Mouse (Mus musculus) olfactory bulb, adult 2 months (tissue): ENCODE results near the gene Fam163b. TPM values are rescaled to one million over a fixed set of nuclear protein-coding genes. Genes with fewer than 3 reads are reported as not detected.

Source experiments
- H3K27ac ChIP-seq: fragments of 200-500 bp; 2 replicates; pipeline ENCODE4 v1.5.1; 2012; ENCODE audit warnings: low read depth, low read length; ENCODE audit not compliant: insufficient read depth
- H3K4me1 ChIP-seq: fragments of 200-500 bp; 2 replicates; pipeline ENCODE4 v1.6.1; 2012; ENCODE audit warnings: low read length; ENCODE audit not compliant: control insufficient read depth, insufficient read depth
- H3K4me3 ChIP-seq: fragments of 200-500 bp; 2 replicates; pipeline ENCODE4 v1.5.1; 2012; ENCODE audit warnings: mild to moderate bottlenecking, low read depth, low read length, moderate library complexity; ENCODE audit not compliant: insufficient read depth
- CTCF ChIP-seq: fragments of 200-500 bp; IDR thresholded peaks from 2 replicates; pipeline ENCODE4 v1.5.1; 2012; ENCODE audit warnings: low read depth, mild to moderate bottlenecking, low read length, moderate library complexity; ENCODE audit not compliant: insufficient read depth
- POLR2A ChIP-seq: fragments of 200-500 bp; IDR thresholded peaks from 2 replicates; pipeline ENCODE4 v1.6.1; 2012; ENCODE audit warnings: mild to moderate bottlenecking, low read depth, low read length, moderate library complexity; ENCODE audit not compliant: insufficient read depth
- WGBS: fragments of 180-500 bp; shearing (Covaris S2); methylation state at CpG from one replicate; pipeline ENCODE4 v1.1.7; 2018; 5-methylcytosine and 5-hydroxymethylcytosine counted together
- polyA plus RNA-seq: library from polyadenylated mRNA; stranded (reverse); fragments of >200 nt; gene quantifications from 2 replicates; pipeline ENCODE4 v1.2.4, GENCODE M21; 2012; ENCODE audit warnings: low replicate concordance; ENCODE audit not compliant: missing spikeins, insufficient read depth, insufficient read length

Fam163b gene
- polyA plus RNA-seq, 1 experiment, result not detected

GRCm38 (mm10) chr2:27071978-27072377, 70.3 kb downstream of the Fam163b start, which contains the start of gene Mymk:
Gene Mymk, minus strand, starts transcription at chr2:27072179.
- Histone ChIP-seq H3K4me1 (peaks cover 19% of the 10 kb centered on the region), H3K27ac (peak within 1 kb of the TSS; percentile 52; the same call in 1 of the 2 replicates), H3K4me3 (no peak within 1 kb of the TSS)
- WGBS, result 81% methylated on average over 2 of the region's 2 CpGs
- no peak for TF ChIP-seq CTCF

- Histone ChIP-seq H3K4me1 (peaks cover 19% of the 10 kb centered on the region), H3K27ac (peak overlapping the region; percentile 52; the same call in 1 of the 2 replicates), H3K4me3 (no peak overlapping the region)
- TF ChIP-seq POLR2A (no peak), CTCF (no peak)
- 5% methylated on average over 4 of the region's 4 CpGs for WGBS
Observed at GRCm38 (mm10) chr2:27071137-27071536, 71.2 kb downstream of the Fam163b start.

- H3K4me3 ChIP-seq, result no peak overlapping the region
- H3K27ac ChIP-seq, result no peak overlapping the region
- 59% methylated on average over 2 of the region's 2 CpGs for WGBS
- H3K4me1 ChIP-seq, result peaks cover 19% of the 10 kb centered on the region
- TF ChIP-seq POLR2A, result no peak
- no peak for TF ChIP-seq CTCF
Observed at GRCm38 (mm10) chr2:27070247-27070813, 72.0 kb downstream of the Fam163b start.

GRCm38 (mm10) chr2:27069646-27070045, 72.6 kb downstream of the Fam163b start:
- no peak overlapping the region for H3K27ac ChIP-seq
- no peak overlapping the region for H3K4me3 ChIP-seq
- no peak for TF ChIP-seq POLR2A
- TF ChIP-seq CTCF, result no peak
- H3K4me1 ChIP-seq, result peaks cover 19% of the 10 kb centered on the region
- 73% methylated on average over 3 of the region's 3 CpGs for WGBS

DNA sequence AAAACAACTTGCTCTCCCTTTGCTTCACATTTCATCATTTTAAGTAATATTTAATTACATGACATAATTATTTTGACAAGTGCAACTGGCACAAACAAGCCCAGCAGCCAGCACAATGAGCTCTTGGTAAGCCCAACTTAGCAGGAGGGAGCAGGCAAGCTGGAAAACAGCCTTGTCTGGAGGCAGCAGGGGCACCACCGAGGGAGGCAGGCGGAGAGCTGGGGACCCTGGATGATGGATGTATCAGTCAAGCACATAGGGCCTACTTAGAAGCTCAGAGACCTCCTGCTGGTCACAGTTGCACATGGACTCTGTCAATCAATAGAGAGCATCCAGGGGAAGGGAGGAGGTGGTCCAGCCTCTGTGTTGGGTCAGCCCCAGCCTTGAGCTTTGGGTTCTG, 74.3 kb downstream of the Fam163b start:
- H3K4me3 ChIP-seq, result no peak overlapping the region
- TF ChIP-seq CTCF, result no peak
- WGBS, result 39% methylated on average over 2 of the region's 2 CpGs
- H3K4me1 ChIP-seq, result peaks cover 19% of the 10 kb centered on the region
- H3K27ac ChIP-seq, result no peak overlapping the region

DNA sequence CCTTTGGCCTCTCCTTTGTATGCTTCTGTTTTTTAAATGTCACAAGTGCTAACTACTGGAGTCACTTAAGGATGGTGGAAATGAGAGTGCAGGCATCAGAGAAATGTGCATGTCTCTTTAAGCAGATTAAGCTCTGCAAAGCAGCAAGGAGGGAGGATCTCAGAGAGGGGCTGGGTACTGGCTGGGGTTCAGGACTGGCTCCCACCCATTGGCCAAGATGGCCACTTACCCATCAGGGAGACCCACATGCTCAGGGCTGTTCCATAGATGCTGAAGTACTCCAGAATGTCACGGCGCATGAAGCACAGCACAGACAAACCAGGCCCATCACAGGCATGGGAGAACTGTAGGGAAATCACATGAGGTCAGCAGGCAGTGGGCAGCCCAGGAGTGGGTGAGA, 75.2 kb downstream of the Fam163b start:
- 96% methylated on average over 2 of the region's 2 CpGs for WGBS
- H3K27ac ChIP-seq, result no peak overlapping the region
- H3K4me1 ChIP-seq, result peaks cover 19% of the 10 kb centered on the region
- H3K4me3 ChIP-seq, result no peak overlapping the region
- TF ChIP-seq POLR2A (no peak), CTCF (no peak)

Other genes starting within 250 kb of the Fam163b start
- not detected in 2 replicates for gene Surf6, start 239.6 kb downstream of the Fam163b start, polyA plus RNA-seq
- gene Med22, start 231.8 kb downstream of the Fam163b start, polyA plus RNA-seq, result not detected in 2 replicates
- gene Rpl7a, start 231.7 kb downstream of the Fam163b start, polyA plus RNA-seq, result not detected in 2 replicates
- gene Surf2, start 226.1 kb downstream of the Fam163b start, polyA plus RNA-seq, result not detected in 2 replicates
- gene Surf1, start 226.0 kb downstream of the Fam163b start, polyA plus RNA-seq, result not detected in 2 replicates
- gene Surf4, start 208.6 kb downstream of the Fam163b start, polyA plus RNA-seq, result not detected in 2 replicates
- not detected in 2 replicates for gene Stkld1, start 208.4 kb downstream of the Fam163b start, polyA plus RNA-seq
- gene Rexo4, start 178.1 kb downstream of the Fam163b start, polyA plus RNA-seq, result not detected in 2 replicates
- not detected in 2 replicates for gene Adamts13, start 169.1 kb downstream of the Fam163b start, polyA plus RNA-seq
- gene Cacfd1, start 132.6 kb downstream of the Fam163b start, polyA plus RNA-seq, result not detected in 2 replicates
- gene Slc2a6, start 114.5 kb downstream of the Fam163b start, polyA plus RNA-seq, result not detected in 2 replicates
- not detected in 2 replicates for gene Mymk, start 70.3 kb downstream of the Fam163b start, polyA plus RNA-seq
- gene Adamtsl2, start 63.1 kb downstream of the Fam163b start, polyA plus RNA-seq, result not detected in 2 replicates
- not detected in 2 replicates for gene Dbh, start 22.7 kb upstream of the Fam163b start, polyA plus RNA-seq
- not detected in 2 replicates for gene Sardh, start 105.8 kb upstream of the Fam163b start, polyA plus RNA-seq